9 mouse cellular contexts compared by ENCODE assay signal in genomic region chr4:124811347-124811975, GRCm38 (mm10). TPM values are rescaled to one million over a fixed set of nuclear protein-coding genes. Genes with fewer than 3 reads are reported as not detected.
DNase-seq lines count a peak whose midpoint lies in the region; ATAC-seq lines count a peak whose summit lies in the region.
"Had no signal": no experiment of that assay in that cellular context is flagged by ENCODE, and none has a peak within 500 bp of the region (broad histone marks: within the 10 kb centered on the region; RNA-seq: fewer than 3 reads in every experiment).

No protein-coding gene starts in this region.

- no peak for ATAC-seq in hindbrain, embryonic 15.5 days (ENCODE audit: low FRiP score, low read depth)

- no peak overlapping the region for H3K4me3 ChIP-seq in hindbrain, embryonic 15.5 days
- H3K4me3 ChIP-seq: heart, embryonic 10.5 days had no signal

- no peak overlapping the region for H3K9ac ChIP-seq in hindbrain, embryonic 15.5 days

- DNase-seq in cerebellum, adult 9-11 months, result peak; percentile 44
- DNase-seq in cerebellum, adult 9-10 months, result no peak
- peak; percentile 90 for DNase-seq in brain, adult 2 months (ENCODE audit: low read depth, low spot score)
- DNase-seq in left cerebral cortex, postnatal 36 days (ENCODE audit: low spot score in 2 of 2), result peak; percentile 61 to 69
- no peak for DNase-seq in urinary bladder, postnatal 14 days (ENCODE audit: low spot score)
- no peak for DNase-seq in adrenal gland, adult 2 months
- no peak for DNase-seq in adrenal gland, adult 8-10 months

- H3K36me3 ChIP-seq in hindbrain, embryonic 15.5 days, result peaks cover 7% of the 10 kb centered on the region

- H3K4me2 ChIP-seq in hindbrain, embryonic 15.5 days, result no peak overlapping the region

- intact Hi-C loops in left cerebral cortex, postnatal 36 days (cut with DNase I), result no loop called here

- 0 out of 2 replicates have a peak overlapping the region, but pooled peaks have one; percentile 22 for H3K27ac ChIP-seq in hindbrain, embryonic 15.5 days (replicated peaks)
- H3K27ac ChIP-seq: heart, embryonic 10.5 days had no signal

- H3K9me3 ChIP-seq in hindbrain, embryonic 15.5 days, result no peaks in the 10 kb centered on the region
- H3K9me3 ChIP-seq: heart, embryonic 10.5 days had no signal

- H3K4me1 ChIP-seq in hindbrain, embryonic 15.5 days (replicated peaks), result peaks cover 10% of the 10 kb centered on the region

- no peaks in the 10 kb centered on the region for H3K27me3 ChIP-seq in hindbrain, embryonic 15.5 days

- WGBS in hindbrain, embryonic 15.5 days, result 10% methylated on average over 9 of the region's 9 CpGs

RNA-seq across cellular contexts. Expression of gene Mtf1, which starts 9.6 kb away (rescaled TPM):
- 11.1 and 11.6 TPM in 2 replicates for polyA plus RNA-seq in hindbrain, embryonic 15.5 days (2015; fragmentation: Nextera tagmentation; extraction: Ambion mirVana)
- total RNA-seq in left cerebral cortex, postnatal 36 days (2021), result 10 to 100 TPM; 20.8 to 28.1 TPM
- 10 to 100 TPM; 22.8 to 25.3 TPM for total RNA-seq in adrenal gland, adult 2 months (2021)
- polyA plus RNA-seq in adrenal gland, adult 2 months (2012; rRNA removed), result 5.5 and 7.1 TPM in 2 replicates
- 10 to 100 TPM; 24.8 to 33.8 (median 28.5) TPM for total RNA-seq in adrenal gland, adult 8-10 months (2022)

RNA-seq across cellular contexts. Expression of gene Yrdc, which starts 39.0 kb away (rescaled TPM):
- polyA plus RNA-seq in hindbrain, embryonic 15.5 days (2015; fragmentation: Nextera tagmentation; extraction: Ambion mirVana), result 46.3 and 50.4 TPM in 2 replicates
- 10 to 100 TPM; 31.4 to 35.2 TPM for total RNA-seq in left cerebral cortex, postnatal 36 days (2021)
- 10 to 100 TPM; 34.9 to 39.5 TPM for total RNA-seq in adrenal gland, adult 2 months (2021)
- polyA plus RNA-seq in adrenal gland, adult 2 months (2012; rRNA removed), result 45.0 and 48.5 TPM in 2 replicates
- total RNA-seq in adrenal gland, adult 8-10 months (2022), result 10 to 100 TPM; 40.9 to 53.4 (median 43.2) TPM

RNA-seq across cellular contexts. Expression of gene 1110065P20Rik, which starts 39.5 kb away (rescaled TPM):
- polyA plus RNA-seq in hindbrain, embryonic 15.5 days (2015; fragmentation: Nextera tagmentation; extraction: Ambion mirVana), result 98.8 and 103 TPM in 2 replicates
- total RNA-seq in left cerebral cortex, postnatal 36 days (2021), result 10 to 100 TPM; 75.1 to 84.6 TPM
- 10 to 100 TPM; 29.3 to 47.0 TPM for total RNA-seq in adrenal gland, adult 2 months (2021)
- polyA plus RNA-seq in adrenal gland, adult 2 months (2012; rRNA removed), result 63.4 and 70.0 TPM in 2 replicates
- 10 to 100 TPM; 45.1 to 51.4 (median 49.2) TPM for total RNA-seq in adrenal gland, adult 8-10 months (2022)

RNA-seq across cellular contexts. Expression of gene Maneal, which starts 50.5 kb away (rescaled TPM):
- polyA plus RNA-seq in hindbrain, embryonic 15.5 days (2015; fragmentation: Nextera tagmentation; extraction: Ambion mirVana), result 15.9 and 16.0 TPM in 2 replicates
- 10 to 100 TPM; 48.4 to 58.0 TPM for total RNA-seq in left cerebral cortex, postnatal 36 days (2021)
- total RNA-seq in adrenal gland, adult 2 months (2021), result 1 to 10 TPM; 4.7 TPM
- polyA plus RNA-seq in adrenal gland, adult 2 months (2012; rRNA removed), result 5.9 and 6.5 TPM in 2 replicates
- 1 to 10 TPM; 6.4 to 7.2 (median 6.8) TPM for total RNA-seq in adrenal gland, adult 8-10 months (2022)

Comparison
In these comparisons a context has a peak if more than half of its experiments do, and no peak if none do; other contexts are left out.
1. DNase-seq: peak in cerebellum, adult 9-11 months (single experiment), brain, adult 2 months (single experiment) and left cerebral cortex, postnatal 36 days (2 of 2); none in cerebellum, adult 9-10 months (single experiment), urinary bladder, postnatal 14 days (single experiment), adrenal gland, adult 2 months (single experiment) and adrenal gland, adult 8-10 months (single experiment).